Mouse (Mus musculus) intestine, embryonic 14.5 days (tissue): ENCODE results near the gene Trit1. TPM values are rescaled to one million over a fixed set of nuclear protein-coding genes. Genes with fewer than 3 reads are reported as not detected.

ENCODE experiments used
- ATAC-seq: fragments of 200-750 bp; cut with Nextera tagmentation; replicated peaks from 2 replicates; pipeline ENCODE4 v1.8.0; 2017; ENCODE audit warnings: low read depth, moderate number of reproducible peaks, moderate TSS enrichment, moderate library complexity; ENCODE audit not compliant: low FRiP score, low TSS enrichment
- DNase-seq: peaks from one replicate; pipeline ENCODE4 v3.0.0-alpha.2; 2018; ENCODE audit warnings: low spot score
- H3K27ac ChIP-seq: fragments of 300-500 bp; sonication (generic); 2 replicates; pipeline ENCODE4 v1.5.1; 2014; ENCODE audit warnings: low read depth, mild to moderate bottlenecking, control low read depth
- H3K27me3 ChIP-seq: fragments of 300-500 bp; sonication (generic); replicated peaks from 2 replicates; pipeline ENCODE4 v1.6.1; 2014; ENCODE audit warnings: low read length, control low read depth; ENCODE audit not compliant: control insufficient read depth, insufficient read depth
- H3K36me3 ChIP-seq: fragments of 300-500 bp; sonication (generic); 2 replicates; pipeline ENCODE4 v1.6.1; 2014; ENCODE audit warnings: low read length, control low read depth; ENCODE audit not compliant: control insufficient read depth, insufficient read depth
- H3K4me1 ChIP-seq: fragments of 300-500 bp; sonication (generic); replicated peaks from 2 replicates; pipeline ENCODE4 v1.6.1; 2014; ENCODE audit warnings: low read length, control low read depth, mixed read lengths; ENCODE audit not compliant: control insufficient read depth, insufficient read depth
- H3K4me2 ChIP-seq: fragments of 300-500 bp; sonication (generic); 2 replicates; pipeline ENCODE4 v1.6.1; 2014; ENCODE audit warnings: low read length
- H3K4me3 ChIP-seq: fragments of 300-500 bp; sonication (generic); 2 replicates; pipeline ENCODE4 v1.5.1; 2014; ENCODE audit warnings: low read depth, low read length, control low read depth, mixed read lengths
- H3K9ac ChIP-seq: fragments of 300-500 bp; sonication (generic); 2 replicates; pipeline ENCODE4 v1.6.1; 2014; ENCODE audit warnings: mild to moderate bottlenecking, low read length
- H3K9me3 ChIP-seq: fragments of 300-500 bp; sonication (generic); 2 replicates; pipeline ENCODE4 v1.6.1; 2016; ENCODE audit warnings: low read length, control low read depth; ENCODE audit not compliant: control insufficient read depth
- WGBS: fragments of 180-500 bp; shearing (Covaris S2); extraction: QIAGEN DNeasy Blood & Tissue Kit; methylation state at CpG from one replicate; pipeline ENCODE4 v1.1.7; 2014; 5-methylcytosine and 5-hydroxymethylcytosine counted together
- polyA plus RNA-seq: library from polyadenylated mRNA; unstranded; fragments of >200 nt; fragmentation: Nextera tagmentation; extraction: Ambion mirVana; gene quantifications from 2 replicates; pipeline ENCODE4 v1.2.1, GENCODE M21; 2014

Gene Trit1
- polyA plus RNA-seq, 1 experiment from 2014 or later: 18.0 TPM

DNA sequence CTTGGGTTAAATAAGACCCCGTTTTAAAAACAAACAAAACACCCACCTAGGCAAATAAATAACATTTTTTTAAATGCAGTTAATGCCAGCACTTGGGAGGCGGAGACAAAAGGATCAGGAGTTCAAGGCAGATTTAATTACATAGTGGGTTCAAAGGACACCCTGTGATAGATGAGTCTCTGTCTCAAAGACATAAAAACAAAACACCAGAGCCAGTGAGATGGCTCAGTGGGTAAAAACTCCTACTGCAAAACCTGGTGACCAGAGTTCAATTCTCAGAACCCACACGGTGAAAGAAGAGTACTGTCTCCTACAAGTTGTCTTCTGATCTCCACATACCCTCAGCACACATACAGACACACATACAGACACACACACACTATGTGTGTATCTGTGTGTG, 24.1 kb upstream of the Trit1 start:
- H3K27ac ChIP-seq: no peak overlapping the region
- H3K36me3 ChIP-seq: no peaks in the 10 kb centered on the region
- H3K9me3 ChIP-seq: 0 out of 2 replicates have a peak, but pooled peaks cover 3% of the 10 kb centered on the region
- peaks cover under 1% of the 10 kb centered on the region; the same call in 1 of the 2 replicates for H3K4me1 ChIP-seq
- H3K27me3 ChIP-seq: no peaks in the 10 kb centered on the region
- no peak overlapping the region for H3K4me3 ChIP-seq
- ATAC-seq (no peak), DNase-seq (no peak)
- no peak overlapping the region for H3K4me2 ChIP-seq
- no peak overlapping the region for H3K9ac ChIP-seq
- 55% methylated on average over 3 of the region's 3 CpGs for WGBS

DNA sequence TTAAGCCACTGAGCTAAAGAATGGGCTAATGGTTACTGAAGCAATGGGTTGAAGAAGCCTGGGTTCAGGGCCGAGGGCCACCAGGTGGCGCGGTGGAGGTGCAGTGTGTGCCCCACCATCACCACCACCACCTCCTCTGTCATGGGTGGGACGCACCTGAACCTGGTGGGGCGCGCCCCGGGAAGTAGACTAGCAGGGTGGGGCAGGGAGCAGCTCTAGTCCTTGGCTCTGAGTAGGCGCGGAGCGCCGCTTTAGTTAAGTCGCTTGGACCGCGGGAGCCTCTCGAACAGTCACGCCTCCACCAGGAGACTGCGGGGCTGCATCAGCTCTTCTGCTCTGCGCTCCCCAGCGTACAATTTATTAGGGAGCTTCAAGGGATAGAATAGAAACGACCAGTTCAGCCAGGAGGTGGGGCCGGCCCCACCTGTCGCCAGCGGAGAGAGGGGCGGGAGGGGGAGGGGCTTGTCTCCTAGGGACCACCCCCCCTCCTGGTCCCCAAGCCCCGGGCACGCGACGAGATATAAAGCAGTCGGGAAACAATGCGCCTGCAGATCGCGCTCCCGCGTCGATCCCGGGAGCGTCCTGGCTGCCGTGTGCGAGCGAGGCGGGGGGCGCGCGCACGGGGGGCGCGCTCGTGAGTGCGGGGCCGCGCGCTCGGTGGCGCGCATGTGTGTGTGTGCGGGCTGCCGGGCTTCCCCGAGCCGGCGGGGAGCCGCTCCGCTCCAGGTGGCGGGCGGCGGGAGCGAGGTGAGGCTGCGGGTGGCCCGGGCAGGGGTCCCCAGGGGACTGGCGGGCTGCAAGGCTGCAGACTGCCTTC, 20.8 kb upstream of the Trit1 start, which contains the start of gene Mycl:
Gene Mycl, plus strand, starts transcription at position 249 of the 817 bp plus-strand sequence.
- peak; percentile 90 for ATAC-seq
- H3K4me1 ChIP-seq: peaks cover 12% of the 10 kb centered on the region; the same call in 1 of the 2 replicates
- DNase-seq: peak; percentile 90
- H3K9ac ChIP-seq: peak within 1 kb of the TSS; percentile 74
- H3K9me3 ChIP-seq: 0 out of 2 replicates have a peak, but pooled peaks cover 3% of the 10 kb centered on the region
- peak within 1 kb of the TSS; percentile 85 for H3K27ac ChIP-seq
- peak within 1 kb of the TSS; percentile 95 for H3K4me2 ChIP-seq
- H3K27me3 ChIP-seq: peaks cover 3% of the 10 kb centered on the region; the same call in 1 of the 2 replicates
- no peaks in the 10 kb centered on the region for H3K36me3 ChIP-seq
- WGBS: under 1% methylated on average over 60 of the region's 69 CpGs
- peak within 1 kb of the TSS; percentile 69 for H3K4me3 ChIP-seq

DNA sequence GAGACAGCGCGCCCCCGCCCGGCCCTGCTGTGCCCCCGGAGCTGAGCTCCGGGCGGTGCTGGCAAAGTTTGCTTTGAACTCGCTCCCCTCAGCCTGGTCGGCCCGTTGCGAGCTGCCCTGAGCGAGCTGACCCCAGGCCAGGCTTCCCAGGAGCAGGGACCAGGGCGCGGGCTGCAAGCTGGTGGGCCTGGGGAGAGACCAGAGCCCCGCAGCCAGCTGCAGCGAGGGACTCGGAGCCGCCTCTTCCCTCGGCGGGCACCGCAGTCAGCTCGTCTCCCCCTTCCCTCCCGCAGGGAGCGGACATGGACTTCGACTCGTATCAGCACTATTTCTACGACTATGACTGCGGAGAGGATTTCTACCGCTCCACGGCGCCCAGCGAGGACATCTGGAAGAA, 20.2 kb upstream of the Trit1 start:
- DNase-seq: peak; percentile 90
- WGBS: under 1% methylated on average over 25 of the region's 32 CpGs
- peak overlapping the region; percentile 85 for H3K27ac ChIP-seq
- H3K9ac ChIP-seq: peak overlapping the region; percentile 74
- H3K27me3 ChIP-seq: peaks cover 3% of the 10 kb centered on the region; the same call in 1 of the 2 replicates
- peaks cover 12% of the 10 kb centered on the region; the same call in 1 of the 2 replicates for H3K4me1 ChIP-seq
- ATAC-seq: peak; percentile 53; the same call in 1 of the 2 replicates
- H3K9me3 ChIP-seq: no peaks in the 10 kb centered on the region
- H3K4me2 ChIP-seq: peak overlapping the region; percentile 95
- peak overlapping the region; percentile 69 for H3K4me3 ChIP-seq
- peaks cover 4% of the 10 kb centered on the region; the same call in 1 of the 2 replicates for H3K36me3 ChIP-seq

DNA sequence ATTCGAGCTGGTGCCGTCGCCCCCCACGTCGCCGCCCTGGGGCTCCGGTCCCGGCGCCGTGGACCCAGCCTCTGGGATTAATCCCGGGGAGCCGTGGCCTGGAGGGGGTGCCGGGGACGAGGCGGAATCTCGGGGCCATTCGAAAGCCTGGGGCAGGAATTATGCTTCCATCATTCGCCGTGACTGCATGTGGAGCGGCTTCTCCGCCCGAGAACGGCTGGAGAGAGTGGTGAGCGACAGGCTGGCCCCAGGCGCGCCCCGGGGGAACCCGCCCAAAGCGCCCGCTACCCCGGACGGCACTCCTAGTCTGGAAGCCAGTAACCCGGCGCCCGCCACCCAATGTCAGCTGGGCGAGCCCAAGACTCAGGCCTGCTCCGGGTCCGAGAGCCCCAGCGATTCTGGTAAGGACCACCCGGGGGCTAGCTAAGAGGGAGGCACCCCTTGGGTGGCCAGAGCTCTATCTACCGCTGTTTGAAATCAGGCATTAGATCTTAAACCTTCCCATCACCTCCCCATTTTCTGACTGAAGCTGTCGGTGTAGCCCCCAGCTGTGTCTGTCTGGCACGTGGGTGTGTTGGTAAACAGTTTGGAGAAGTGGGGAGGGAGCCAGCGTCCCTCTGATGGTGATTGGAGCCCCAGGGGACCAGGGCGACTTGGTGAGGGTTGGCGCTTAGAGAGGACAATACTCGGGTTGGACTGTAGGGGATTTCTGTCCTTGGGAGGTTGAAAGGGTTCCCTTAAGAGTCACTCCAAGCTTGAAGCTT, 19.6 kb upstream of the Trit1 start:
- DNase-seq: peak; percentile 78
- Histone ChIP-seq H3K27me3 (peaks cover 3% of the 10 kb centered on the region; the same call in 1 of the 2 replicates), H3K9me3 (no peaks in the 10 kb centered on the region), H3K36me3 (peaks cover 10% of the 10 kb centered on the region), H3K9ac (peak overlapping the region; percentile 74), H3K4me2 (peak overlapping the region; percentile 95), H3K4me3 (peak overlapping the region; percentile 69), H3K27ac (peak overlapping the region; percentile 85; the same call in 1 of the 2 replicates), H3K4me1 (peaks cover 12% of the 10 kb centered on the region; the same call in 1 of the 2 replicates)
- peak; percentile 18; the same call in 1 of the 2 replicates for ATAC-seq
- under 1% methylated on average over 47 of the region's 47 CpGs for WGBS

DNA sequence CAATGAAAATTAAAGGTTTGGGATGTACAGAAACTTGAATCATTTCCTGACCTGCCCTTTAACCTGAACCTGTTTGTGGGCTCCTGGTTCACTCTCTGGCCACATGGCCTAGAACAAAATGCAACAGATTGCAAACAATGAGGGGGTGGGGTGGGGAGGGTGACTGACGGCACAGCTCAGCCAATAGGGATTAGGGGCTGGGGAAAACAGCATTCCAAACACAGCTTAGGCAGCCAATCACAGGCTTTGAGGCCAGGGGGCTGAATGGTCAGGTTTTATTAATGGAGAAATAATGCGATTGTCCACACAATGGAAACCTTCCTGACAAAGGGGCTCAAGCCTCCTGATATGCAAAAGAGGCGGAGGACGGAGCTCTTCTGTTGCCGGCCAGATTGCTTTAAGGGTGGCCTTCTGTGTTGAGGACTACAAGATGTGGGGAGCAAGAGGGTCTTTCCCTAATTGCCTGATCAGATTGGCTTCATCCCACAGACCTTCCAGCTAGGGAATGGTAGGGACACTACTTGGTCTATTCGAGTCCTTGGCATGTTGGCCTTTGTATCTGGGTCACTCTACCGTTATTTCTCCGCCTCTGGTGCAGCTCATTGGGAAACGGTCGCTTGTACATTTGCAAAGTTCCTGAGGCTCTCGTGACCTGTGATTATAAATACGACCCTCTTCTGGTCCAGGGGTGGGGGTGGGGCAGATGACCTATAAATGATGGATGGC, 17.7 kb upstream of the Trit1 start:
- DNase-seq: no peak

DNA sequence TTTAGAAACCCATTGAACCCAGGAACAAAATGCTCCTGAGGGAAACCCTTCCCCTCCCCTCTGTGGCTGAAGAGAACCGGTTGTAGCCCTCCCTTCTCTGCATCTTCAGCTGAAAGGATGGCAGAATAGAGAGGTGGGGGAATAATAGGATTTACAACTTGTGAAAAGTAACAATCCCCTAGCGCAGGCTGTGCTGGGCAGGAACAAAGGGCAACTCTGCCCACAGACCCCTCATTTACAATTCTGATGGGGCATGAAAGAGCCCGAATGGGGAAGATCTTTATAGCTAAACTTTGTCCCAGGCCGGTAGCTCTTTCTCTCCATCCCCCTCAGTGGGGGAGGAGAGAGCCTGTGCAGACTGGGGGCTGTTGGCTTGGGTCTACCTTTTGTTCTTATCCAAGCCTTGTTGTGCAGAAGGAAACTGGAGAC, 17.1 kb upstream of the Trit1 start:
- WGBS: 26% methylated on average over 4 of the region's 4 CpGs
- no peak overlapping the region for H3K27ac ChIP-seq
- H3K4me1 ChIP-seq: peaks cover 12% of the 10 kb centered on the region; the same call in 1 of the 2 replicates
- DNase-seq: no peak
- H3K9me3 ChIP-seq: no peaks in the 10 kb centered on the region
- H3K27me3 ChIP-seq: peaks cover 3% of the 10 kb centered on the region; the same call in 1 of the 2 replicates
- peaks cover 10% of the 10 kb centered on the region for H3K36me3 ChIP-seq
- no peak overlapping the region for H3K4me3 ChIP-seq
- H3K4me2 ChIP-seq: peak overlapping the region; percentile 28; the same call in 1 of the 2 replicates
- no peak for ATAC-seq
- H3K9ac ChIP-seq: no peak overlapping the region

More for the DNA sequence above, 17.7 kb upstream of the Trit1 start:
- 19% methylated on average over 12 of the region's 12 CpGs for WGBS
- Histone ChIP-seq H3K27me3 (peaks cover 3% of the 10 kb centered on the region; the same call in 1 of the 2 replicates), H3K4me3 (no peak overlapping the region), H3K27ac (no peak overlapping the region), H3K4me1 (peaks cover 12% of the 10 kb centered on the region; the same call in 1 of the 2 replicates), H3K9me3 (no peaks in the 10 kb centered on the region), H3K4me2 (peak overlapping the region; percentile 95), H3K9ac (no peak overlapping the region), H3K36me3 (peaks cover 10% of the 10 kb centered on the region)
- 0 out of 2 replicates have a peak, but pooled peaks have one; percentile 12 for ATAC-seq

DNA sequence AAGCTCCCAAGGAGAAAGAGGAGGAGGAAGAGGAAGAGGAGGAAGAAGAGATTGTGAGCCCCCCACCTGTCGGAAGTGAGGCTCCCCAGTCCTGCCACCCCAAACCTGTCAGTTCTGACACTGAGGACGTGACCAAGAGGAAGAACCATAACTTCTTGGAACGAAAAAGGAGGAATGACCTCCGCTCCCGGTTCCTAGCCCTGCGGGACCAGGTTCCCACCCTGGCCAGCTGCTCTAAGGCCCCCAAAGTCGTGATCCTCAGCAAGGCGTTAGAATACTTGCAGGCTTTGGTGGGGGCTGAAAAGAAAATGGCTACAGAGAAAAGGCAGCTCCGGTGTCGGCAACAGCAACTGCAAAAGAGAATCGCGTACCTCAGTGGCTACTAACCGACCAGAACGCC, 16.3 kb upstream of the Trit1 start:
- Histone ChIP-seq H3K4me2 (no peak overlapping the region), H3K4me1 (peaks cover 17% of the 10 kb centered on the region), H3K27ac (no peak overlapping the region), H3K9ac (no peak overlapping the region), H3K9me3 (no peaks in the 10 kb centered on the region), H3K36me3 (peaks cover 10% of the 10 kb centered on the region), H3K4me3 (no peak overlapping the region), H3K27me3 (peaks cover 3% of the 10 kb centered on the region; the same call in 1 of the 2 replicates)
- no peak for DNase-seq
- ATAC-seq: no peak
- 76% methylated on average over 14 of the region's 14 CpGs for WGBS
